Mouse (Mus musculus) cerebellum, adult 2 months (tissue): ENCODE results near the gene St8sia6. TPM values are rescaled to one million over a fixed set of nuclear protein-coding genes. Genes with fewer than 3 reads are reported as not detected.
A peak's percentile ranks its signal among the peaks of the same experiment; 100 is the strongest.

Experiments used
- DNase-seq, 2 experiments: peaks; one replicate each; pipeline ENCODE4 v3.0.0; 2021
- H3K27ac ChIP-seq: fragments of 200-500 bp; 2 replicates; pipeline ENCODE4 v1.5.1; 2012; ENCODE audit warnings: low read length, control low read depth, inconsistent platforms; ENCODE audit not compliant: insufficient read depth
- H3K27me3 ChIP-seq: fragments of 200-500 bp; 2 replicates; pipeline ENCODE4 v1.6.1; 2012; ENCODE audit warnings: inconsistent platforms, mild to moderate bottlenecking, low read length, moderate library complexity; ENCODE audit not compliant: control insufficient read depth, insufficient read depth
- H3K4me1 ChIP-seq: fragments of 200-500 bp; 2 replicates; pipeline ENCODE4 v1.6.1; 2011; ENCODE audit warnings: low read length; ENCODE audit not compliant: control insufficient read depth, insufficient read depth
- H3K4me3 ChIP-seq: fragments of 200-500 bp; replicated peaks from 2 replicates; pipeline ENCODE3; 2011; ENCODE audit warnings: mild to moderate bottlenecking, low read depth, low read length, control low read depth; ENCODE audit not compliant: insufficient read depth
- CTCF ChIP-seq: fragments of 200-500 bp; IDR thresholded peaks from 2 replicates; pipeline ENCODE4 v1.5.1; 2011; ENCODE audit warnings: low read depth, mild to moderate bottlenecking, control low read depth, low read length, moderate library complexity, borderline replicate concordance; ENCODE audit not compliant: insufficient read depth
- POLR2A ChIP-seq: fragments of 200-500 bp; IDR thresholded peaks from 2 replicates; pipeline ENCODE4 v1.6.1; 2011; ENCODE audit warnings: low read length, control low read depth, borderline replicate concordance; ENCODE audit not compliant: insufficient read depth
- WGBS: fragments of 180-500 bp; shearing (Covaris S2); methylation state at CpG from one replicate; pipeline ENCODE4 v1.1.7; 2018; 5-methylcytosine and 5-hydroxymethylcytosine counted together
- polyA plus RNA-seq: library from polyadenylated mRNA; depleted of rRNA; stranded (reverse); fragments of >200 nt; gene quantifications from 2 replicates; pipeline ENCODE4 v1.2.3, GENCODE M21; 2012

Gene St8sia6
- polyA plus RNA-seq, 1 experiment: 1.0 TPM

DNA sequence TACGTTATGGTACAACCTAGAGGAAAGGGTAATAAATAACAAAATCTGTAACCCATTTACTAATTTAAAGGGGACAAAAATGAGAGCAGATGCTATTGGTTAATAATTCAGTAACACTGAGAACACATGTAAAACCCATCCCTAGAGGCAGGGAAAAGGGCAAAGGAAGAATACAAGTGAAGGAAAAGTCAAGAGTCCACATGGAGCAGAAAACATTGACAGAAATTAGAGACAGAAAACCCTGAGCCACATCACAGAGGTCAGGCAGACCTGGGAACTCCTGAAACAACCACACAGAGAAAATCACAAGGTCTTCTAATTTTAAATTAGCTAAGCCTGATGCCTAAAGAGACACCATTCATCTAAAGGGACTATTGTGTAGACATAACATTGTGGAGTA, 9.4 kb downstream of the St8sia6 start:
- no peaks in the 10 kb centered on the region for H3K4me1 ChIP-seq
- no peak overlapping the region for H3K27ac ChIP-seq
- no peak overlapping the region for H3K4me3 ChIP-seq
- WGBS: 96% methylated on average over 1 of the region's 1 CpGs
- no peak for DNase-seq
- no peaks in the 10 kb centered on the region for H3K27me3 ChIP-seq
- TF ChIP-seq POLR2A (no peak), CTCF (no peak)

- no peak overlapping the region for H3K4me3 ChIP-seq
- H3K4me1 ChIP-seq: no peaks in the 10 kb centered on the region
- no peak overlapping the region for H3K27ac ChIP-seq
- TF ChIP-seq POLR2A (no peak), CTCF (no peak)
- H3K27me3 ChIP-seq: no peaks in the 10 kb centered on the region; the same call in 1 of the 2 replicates
- DNase-seq: no peak
Measured at GRCm38 (mm10) chr2:13777032-13777431, 16.8 kb downstream of the St8sia6 start.

DNA sequence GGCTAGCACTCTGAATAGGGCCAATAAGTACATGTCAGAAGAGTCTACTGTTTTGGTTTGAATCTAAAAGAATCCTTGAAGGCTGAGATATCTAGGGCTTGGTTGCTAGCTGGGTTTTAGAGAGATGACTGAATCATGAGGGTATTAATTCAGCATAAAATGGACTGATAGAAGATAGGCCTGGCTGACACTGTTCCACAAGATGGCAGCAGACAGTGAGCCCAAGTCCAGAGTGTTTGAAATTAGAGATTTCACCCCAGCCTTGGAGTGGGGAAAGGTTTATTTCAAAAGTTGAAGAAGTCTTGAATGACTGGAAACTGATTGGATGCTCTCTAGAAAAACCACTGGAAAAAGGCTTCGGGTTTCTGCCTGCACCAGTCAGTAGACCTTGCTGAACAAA, 17.4 kb downstream of the St8sia6 start:
- H3K27ac ChIP-seq: no peak overlapping the region
- DNase-seq: no peak
- no peak for TF ChIP-seq POLR2A
- no peak for TF ChIP-seq CTCF
- H3K27me3 ChIP-seq: no peaks in the 10 kb centered on the region; the same call in 1 of the 2 replicates
- no peak overlapping the region for H3K4me3 ChIP-seq
- no peaks in the 10 kb centered on the region for H3K4me1 ChIP-seq
- 81% methylated on average over 1 of the region's 1 CpGs for whole genome bisulfite sequencing

- Histone ChIP-seq H3K4me3 (no peak overlapping the region), H3K4me1 (no peaks in the 10 kb centered on the region), H3K27me3 (no peaks in the 10 kb centered on the region; the same call in 1 of the 2 replicates), H3K27ac (no peak overlapping the region)
- no peak for DNase-seq
- WGBS: 93% methylated on average over 3 of the region's 3 CpGs
- no peak for TF ChIP-seq POLR2A
- TF ChIP-seq CTCF: no peak
Measured at GRCm38 (mm10) chr2:13775056-13775455, 18.8 kb downstream of the St8sia6 start.

DNA sequence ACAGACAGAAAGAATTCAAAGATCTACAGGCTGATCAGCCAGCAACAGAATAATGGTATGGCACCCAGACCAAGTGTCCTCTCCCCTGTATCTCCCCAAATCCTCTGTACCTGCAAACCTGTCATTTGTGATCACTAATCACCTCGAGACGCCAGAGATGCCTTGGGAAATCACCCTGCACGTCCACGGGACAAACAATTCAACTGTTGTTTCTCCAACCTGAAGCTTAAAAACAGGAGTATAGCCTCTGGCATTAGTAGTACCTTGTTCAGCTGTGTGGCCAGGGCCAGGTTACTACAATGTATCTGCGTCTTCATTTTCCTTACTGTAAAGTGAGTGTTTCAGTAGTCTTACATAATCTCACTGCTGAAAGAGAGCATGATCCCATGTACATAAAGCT, 25.3 kb downstream of the St8sia6 start:
- H3K4me3 ChIP-seq: no peak overlapping the region
- no peaks in the 10 kb centered on the region; the same call in 1 of the 2 replicates for H3K4me1 ChIP-seq
- no peak overlapping the region for H3K27ac ChIP-seq
- no peak for TF ChIP-seq CTCF
- no peak for TF ChIP-seq POLR2A
- DNase-seq: no peak
- no peaks in the 10 kb centered on the region for H3K27me3 ChIP-seq
- 72% methylated on average over 5 of the region's 5 CpGs for WGBS

DNA sequence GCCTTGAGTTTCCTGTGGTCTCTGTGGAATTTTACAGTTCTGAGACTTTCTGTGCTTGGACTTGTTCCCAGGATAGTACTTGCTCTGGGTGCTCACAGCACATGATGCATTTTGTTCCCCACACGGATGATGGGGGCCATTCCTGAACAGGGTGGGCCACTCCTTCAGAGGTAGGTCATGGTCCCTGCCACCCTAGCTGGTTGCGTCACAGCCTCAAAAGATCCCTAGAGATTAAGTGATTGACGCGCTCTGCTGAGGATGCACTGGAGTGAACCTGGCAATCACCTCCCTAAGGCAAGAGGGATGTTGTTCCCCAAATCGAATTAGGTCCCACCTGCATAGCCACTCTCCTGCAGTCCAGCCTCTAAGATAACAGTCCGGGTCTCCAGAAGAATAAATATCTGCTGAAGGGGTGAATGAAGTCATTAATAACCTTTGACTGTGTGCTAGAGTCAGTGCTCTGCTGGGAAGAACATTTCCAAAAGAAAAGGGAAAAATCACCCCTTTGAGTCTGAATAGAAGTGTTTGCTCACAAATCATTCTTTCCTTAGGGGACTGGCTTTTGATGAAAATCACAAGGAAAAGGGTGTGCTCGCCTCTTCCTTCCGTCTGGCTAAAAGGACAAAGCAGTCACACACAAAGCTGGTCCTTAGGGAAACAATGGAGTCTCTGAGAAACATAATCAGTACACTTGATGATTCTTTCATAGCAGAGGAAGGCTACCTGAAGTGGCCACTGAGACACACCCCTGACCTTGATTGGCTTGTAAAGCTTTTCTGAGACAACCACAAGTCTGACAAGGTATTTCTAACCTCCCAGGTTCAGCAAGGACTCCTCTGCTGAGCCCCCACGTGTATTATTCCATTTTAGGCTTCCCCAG, 26.1 kb downstream of the St8sia6 start:
- 67% methylated on average over 9 of the region's 9 CpGs for WGBS
- H3K4me3 ChIP-seq: no peak overlapping the region
- H3K27ac ChIP-seq: 0 out of 2 replicates have a peak overlapping the region, but pooled peaks have one; percentile 30
- TF ChIP-seq POLR2A (no peak), CTCF (no peak)
- no peak for DNase-seq
- H3K4me1 ChIP-seq: no peaks in the 10 kb centered on the region; the same call in 1 of the 2 replicates
- no peaks in the 10 kb centered on the region for H3K27me3 ChIP-seq

GRCm38 (mm10) chr2:13760366-13760765, 33.5 kb downstream of the St8sia6 start:
- no peak for DNase-seq
- Histone ChIP-seq H3K27me3 (no peaks in the 10 kb centered on the region), H3K4me3 (no peak overlapping the region), H3K4me1 (no peaks in the 10 kb centered on the region), H3K27ac (no peak overlapping the region)
- TF ChIP-seq CTCF (no peak), POLR2A (no peak)

- Histone ChIP-seq H3K4me3 (no peak overlapping the region), H3K27me3 (no peaks in the 10 kb centered on the region), H3K27ac (no peak overlapping the region), H3K4me1 (no peaks in the 10 kb centered on the region)
- TF ChIP-seq POLR2A: no peak
- TF ChIP-seq CTCF: no peak
- WGBS: 90% methylated on average over 7 of the region's 7 CpGs
- no peak for DNase-seq
Measured at GRCm38 (mm10) chr2:13757412-13757811, 36.5 kb downstream of the St8sia6 start.
